Mouse (Mus musculus) neural tube, embryonic 10.5 days (tissue): Measurements from ENCODE around the gene Daam1.

Source experiments
- DNase-seq: peaks from one replicate; pipeline ENCODE4 v3.0.0-alpha.2; 2017; ENCODE audit warnings: low spot score; ENCODE audit errors: extremely low spot score

The Daam1 gene

GRCm38 (mm10) chr12:71997364-71997763 is 166.5 kb downstream of the Daam1 start:
- no peak for DNase-seq

- DNase-seq: no peak
Measured at GRCm38 (mm10) chr12:71998653-71999052, 167.8 kb downstream of the Daam1 start.

GRCm38 (mm10) chr12:71999671-72000070 is 168.8 kb downstream of the Daam1 start:
- no peak for DNase-seq

- no peak for DNase-seq
Measured at GRCm38 (mm10) chr12:72001811-72002210, 170.9 kb downstream of the Daam1 start.

GRCm38 (mm10) chr12:72005307-72005706 is 174.4 kb downstream of the Daam1 start:
- no peak for DNase-seq

- DNase-seq: no peak
Measured at GRCm38 (mm10) chr12:72007656-72008055, 176.8 kb downstream of the Daam1 start.

- no peak for DNase-seq
Measured at GRCm38 (mm10) chr12:72009051-72009902, 178.4 kb downstream of the Daam1 start.

GRCm38 (mm10) chr12:72011404-72011803 is 180.5 kb downstream of the Daam1 start:
- no peak for DNase-seq

GRCm38 (mm10) chr12:72012126-72012525 is 181.2 kb downstream of the Daam1 start:
- DNase-seq: no peak

- no peak for DNase-seq
Measured at GRCm38 (mm10) chr12:72013711-72014354, 183.0 kb downstream of the Daam1 start.

- DNase-seq: no peak
Measured at GRCm38 (mm10) chr12:72014355-72014776, 183.5 kb downstream of the Daam1 start.

- DNase-seq: no peak
Measured at GRCm38 (mm10) chr12:72015296-72015695, 184.4 kb downstream of the Daam1 start.

GRCm38 (mm10) chr12:72020285-72020684 is 189.4 kb downstream of the Daam1 start:
- DNase-seq: no peak

GRCm38 (mm10) chr12:72021543-72021942 is 190.7 kb downstream of the Daam1 start:
- DNase-seq: no peak

GRCm38 (mm10) chr12:72022790-72023189 is 191.9 kb downstream of the Daam1 start:
- no peak for DNase-seq

GRCm38 (mm10) chr12:72023572-72023971 is 192.7 kb downstream of the Daam1 start:
- DNase-seq: no peak

GRCm38 (mm10) chr12:72025275-72025795 is 194.5 kb downstream of the Daam1 start:
- peak; percentile 24 for DNase-seq

GRCm38 (mm10) chr12:72031171-72031570 is 200.3 kb downstream of the Daam1 start:
- no peak for DNase-seq

- no peak for DNase-seq
Measured at GRCm38 (mm10) chr12:72031794-72032193, 200.9 kb downstream of the Daam1 start.

GRCm38 (mm10) chr12:72036097-72036661 is 205.3 kb downstream of the Daam1 start:
- DNase-seq: no peak

GRCm38 (mm10) chr12:72037049-72037448 is 206.2 kb downstream of the Daam1 start:
- no peak for DNase-seq

- DNase-seq: no peak
Measured at GRCm38 (mm10) chr12:72038866-72039265, 208.0 kb downstream of the Daam1 start.
